Mouse (Mus musculus) forebrain, embryonic 12.5 days (tissue): Measurements from ENCODE around the gene Them5. TPM values are rescaled to one million over a fixed set of nuclear protein-coding genes. Genes with fewer than 3 reads are reported as not detected.

Source experiments
- ATAC-seq: fragments of 200-750 bp; cut with Nextera tagmentation; 2 replicates; pipeline ENCODE4 v1.8.0; 2017; ENCODE audit warnings: moderate TSS enrichment; ENCODE audit not compliant: low FRiP score
- H3K27ac ChIP-seq: fragments of 300-500 bp; sonication (generic); 2 replicates; pipeline ENCODE4 v1.5.1; 2016; ENCODE audit warnings: mild to moderate bottlenecking
- H3K27me3 ChIP-seq: fragments of 300-500 bp; sonication (generic); 2 replicates; pipeline ENCODE4 v1.6.1; 2016; ENCODE audit warnings: mild to moderate bottlenecking
- H3K36me3 ChIP-seq: fragments of 300-500 bp; sonication (generic); replicated peaks from 2 replicates; pipeline ENCODE4 v1.6.1; 2016; ENCODE audit warnings: mild to moderate bottlenecking
- H3K4me1 ChIP-seq: fragments of 300-500 bp; sonication (generic); 2 replicates; pipeline ENCODE4 v1.6.1; 2016
- H3K4me2 ChIP-seq: fragments of 300-500 bp; sonication (generic); 2 replicates; pipeline ENCODE4 v1.6.1; 2016; ENCODE audit warnings: mild to moderate bottlenecking, moderate library complexity
- H3K4me3 ChIP-seq: fragments of 300-500 bp; sonication (generic); replicated peaks from 2 replicates; pipeline ENCODE4 v1.5.1; 2016; ENCODE audit warnings: mild to moderate bottlenecking
- H3K9ac ChIP-seq: fragments of 300-500 bp; sonication (generic); 2 replicates; pipeline ENCODE4 v1.6.1; 2016; ENCODE audit warnings: mild to moderate bottlenecking
- H3K9me3 ChIP-seq: fragments of 300-500 bp; sonication (generic); 2 replicates; pipeline ENCODE4 v1.6.1; 2016
- WGBS: fragments of 180-500 bp; shearing (Covaris S2); methylation state at CpG from one replicate; pipeline ENCODE4 v1.1.7; 2016; 5-methylcytosine and 5-hydroxymethylcytosine counted together
- polyA plus RNA-seq: library from polyadenylated mRNA; unstranded; fragments of >200 nt; fragmentation: Nextera tagmentation; extraction: Ambion mirVana; gene quantifications from 2 replicates; pipeline ENCODE4 v1.2.1, GENCODE M21; 2016

Them5 gene
- polyA plus RNA-seq = 0.31 and 0.32 TPM in 2 replicates

DNA sequence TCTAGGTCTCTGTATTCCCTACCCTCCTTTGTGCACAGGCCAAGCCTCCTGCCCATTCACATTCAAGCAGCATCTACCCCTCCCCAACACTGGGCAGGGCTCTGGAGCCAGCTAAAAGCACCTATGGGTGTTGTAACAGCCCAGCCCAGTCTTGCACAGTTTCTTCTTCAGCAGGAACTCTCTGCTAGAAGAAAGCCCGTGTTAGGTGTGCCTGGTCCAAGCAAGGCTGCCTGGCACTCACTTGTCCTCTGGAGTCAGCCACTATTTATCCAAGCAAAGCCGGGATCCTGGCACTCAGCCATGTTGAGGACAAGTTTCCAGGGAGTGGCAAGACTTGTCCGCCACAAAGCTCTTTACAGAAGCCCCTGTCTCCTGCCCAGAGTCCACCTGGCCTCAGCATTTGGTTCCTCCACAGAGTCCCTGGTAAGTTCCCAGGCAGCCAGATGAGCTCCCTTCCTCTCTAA is at the start of gene Them5:
Gene Them5 (plus strand): TSS at position 141 of the 464 bp plus-strand sequence.
- Histone ChIP-seq H3K9me3 (no peaks in the 10 kb centered on the region), H3K9ac (no peak within 1 kb of the TSS), H3K4me2 (no peak within 1 kb of the TSS), H3K27me3 (no peaks in the 10 kb centered on the region), H3K27ac (0 out of 2 replicates have a peak within 1 kb of the TSS, but pooled peaks have one; percentile 38), H3K4me3 (no peak within 1 kb of the TSS), H3K36me3 (no peaks in the 10 kb centered on the region), H3K4me1 (peaks cover 9% of the 10 kb centered on the region)
- 73% methylated on average over 3 of the region's 3 CpGs for WGBS
- no peak for ATAC-seq

- no peak for ATAC-seq
- H3K9me3 ChIP-seq = no peaks in the 10 kb centered on the region
- WGBS = 61% methylated on average over 1 of the region's 1 CpGs
- no peak overlapping the region for H3K9ac ChIP-seq
- no peak overlapping the region for H3K27ac ChIP-seq
- no peak overlapping the region for H3K4me2 ChIP-seq
- no peaks in the 10 kb centered on the region for H3K36me3 ChIP-seq
- H3K4me3 ChIP-seq = no peak overlapping the region
- peaks cover 8% of the 10 kb centered on the region; the same call in 1 of the 2 replicates for H3K4me1 ChIP-seq
- no peaks in the 10 kb centered on the region for H3K27me3 ChIP-seq
These were observed 36.4 kb upstream of the Them5 start for GRCm38 (mm10) chr3:94305457-94305856.

DNA sequence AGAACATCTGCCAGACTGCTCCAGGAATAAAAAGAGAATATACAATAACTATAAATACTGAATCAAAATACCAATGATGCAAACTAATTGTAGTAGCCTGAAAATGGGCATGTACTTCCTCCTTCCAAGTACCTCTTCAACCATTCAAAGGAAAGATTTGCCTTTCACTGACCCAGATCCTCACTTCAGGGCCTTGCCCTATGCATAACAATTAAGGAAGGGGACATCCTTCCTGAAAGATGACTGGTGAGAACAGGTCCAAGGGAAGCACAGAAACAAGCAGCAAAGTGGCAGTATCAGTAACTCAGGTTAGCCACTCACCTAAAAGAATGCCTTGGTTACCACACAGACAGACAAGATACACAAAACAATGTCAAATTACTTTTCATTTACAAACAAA is 34.9 kb upstream of the Them5 start:
- H3K4me3 ChIP-seq = no peak overlapping the region
- no peaks in the 10 kb centered on the region for H3K27me3 ChIP-seq
- peaks cover 13% of the 10 kb centered on the region for H3K4me1 ChIP-seq
- no peak overlapping the region for H3K4me2 ChIP-seq
- no peaks in the 10 kb centered on the region for H3K9me3 ChIP-seq
- H3K36me3 ChIP-seq = no peaks in the 10 kb centered on the region
- H3K9ac ChIP-seq = no peak overlapping the region
- no peak overlapping the region for H3K27ac ChIP-seq
- ATAC-seq = no peak

- H3K4me2 ChIP-seq = peak within 1 kb of the TSS; percentile 66
- H3K9me3 ChIP-seq = no peaks in the 10 kb centered on the region
- H3K27ac ChIP-seq = peak within 1 kb of the TSS; percentile 77
- H3K9ac ChIP-seq = peak within 1 kb of the TSS; percentile 66
- peak within 1 kb of the TSS; percentile 58 for H3K4me3 ChIP-seq
- ATAC-seq = peak; percentile 96
- no peaks in the 10 kb centered on the region for H3K36me3 ChIP-seq
- peaks cover 13% of the 10 kb centered on the region for H3K4me1 ChIP-seq
- H3K27me3 ChIP-seq = no peaks in the 10 kb centered on the region
- 2% methylated on average over 47 of the region's 47 CpGs for WGBS
These were observed 32.1 kb upstream of the Them5 start, which contains the start of gene Them4 for GRCm38 (mm10) chr3:94309633-94310363. Them4 (plus strand) TSS chr3:94310089.

GRCm38 (mm10) chr3:94310491-94310890 is 31.4 kb upstream of the Them5 start:
- Histone ChIP-seq H3K36me3 (no peaks in the 10 kb centered on the region), H3K9me3 (no peaks in the 10 kb centered on the region), H3K4me1 (peaks cover 13% of the 10 kb centered on the region), H3K27me3 (no peaks in the 10 kb centered on the region), H3K4me3 (peak overlapping the region; percentile 58), H3K9ac (peak overlapping the region; percentile 66), H3K4me2 (peak overlapping the region; percentile 66), H3K27ac (no peak overlapping the region)
- no peak for ATAC-seq
- WGBS = 50% methylated on average over 7 of the region's 7 CpGs

GRCm38 (mm10) chr3:94310911-94311310 is 31.0 kb upstream of the Them5 start:
- Histone ChIP-seq H3K36me3 (no peaks in the 10 kb centered on the region), H3K27ac (no peak overlapping the region), H3K4me3 (peak overlapping the region; percentile 58; the same call in 1 of the 2 replicates), H3K27me3 (no peaks in the 10 kb centered on the region), H3K9me3 (no peaks in the 10 kb centered on the region), H3K4me1 (peaks cover 13% of the 10 kb centered on the region), H3K4me2 (peak overlapping the region; percentile 66), H3K9ac (no peak overlapping the region)
- WGBS = 79% methylated on average over 6 of the region's 6 CpGs
- no peak for ATAC-seq

DNA sequence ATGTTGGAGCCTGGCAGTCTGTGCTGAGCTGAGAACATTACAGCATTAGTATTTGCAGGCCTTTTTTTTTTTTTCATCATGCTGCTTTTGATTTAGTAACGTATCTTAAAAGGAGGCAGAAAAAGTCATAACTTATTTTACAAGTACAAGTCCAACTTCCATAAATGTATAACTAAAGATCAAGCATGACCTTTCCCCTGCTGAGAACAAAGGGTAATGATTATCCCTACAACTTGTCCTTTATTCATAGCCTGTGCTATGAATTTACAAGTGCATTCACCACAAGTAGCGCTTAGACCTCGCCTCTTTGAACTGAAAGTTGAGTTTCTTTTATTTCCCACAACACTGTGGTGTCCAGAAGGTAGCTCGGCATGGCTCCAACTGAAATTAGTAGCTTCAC is 30.5 kb upstream of the Them5 start:
- no peak overlapping the region for H3K4me3 ChIP-seq
- no peak overlapping the region for H3K27ac ChIP-seq
- H3K36me3 ChIP-seq = no peaks in the 10 kb centered on the region
- no peak overlapping the region for H3K4me2 ChIP-seq
- ATAC-seq = no peak
- WGBS = 79% methylated on average over 4 of the region's 4 CpGs
- peaks cover 13% of the 10 kb centered on the region for H3K4me1 ChIP-seq
- no peak overlapping the region for H3K9ac ChIP-seq
- H3K9me3 ChIP-seq = no peaks in the 10 kb centered on the region
- H3K27me3 ChIP-seq = no peaks in the 10 kb centered on the region

DNA sequence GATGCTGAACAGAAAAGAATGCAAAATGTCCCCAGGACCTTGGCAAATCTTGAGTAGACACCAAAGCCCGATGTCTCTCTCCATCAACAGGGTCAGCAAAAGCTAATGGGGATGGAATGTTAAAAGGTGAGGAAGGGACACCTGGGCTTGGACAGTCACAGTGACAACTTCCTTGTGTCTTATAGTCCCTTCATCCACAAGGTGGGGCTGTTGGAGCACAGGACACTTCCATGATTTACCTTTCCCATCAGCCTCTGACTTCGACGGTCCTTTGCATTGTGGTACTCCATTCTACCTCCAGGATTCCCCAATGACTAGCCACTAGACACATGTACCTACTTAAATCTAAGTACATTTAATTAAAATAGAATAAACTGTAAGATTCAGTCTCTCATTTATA is 13.2 kb upstream of the Them5 start:
- Histone ChIP-seq H3K4me1 (no peaks in the 10 kb centered on the region), H3K4me2 (no peak overlapping the region), H3K4me3 (no peak overlapping the region), H3K36me3 (peaks cover 3% of the 10 kb centered on the region; the same call in 1 of the 2 replicates), H3K27ac (no peak overlapping the region), H3K9ac (no peak overlapping the region), H3K9me3 (no peaks in the 10 kb centered on the region), H3K27me3 (no peaks in the 10 kb centered on the region)
- no peak for ATAC-seq
- WGBS = 68% methylated on average over 3 of the region's 3 CpGs

DNA sequence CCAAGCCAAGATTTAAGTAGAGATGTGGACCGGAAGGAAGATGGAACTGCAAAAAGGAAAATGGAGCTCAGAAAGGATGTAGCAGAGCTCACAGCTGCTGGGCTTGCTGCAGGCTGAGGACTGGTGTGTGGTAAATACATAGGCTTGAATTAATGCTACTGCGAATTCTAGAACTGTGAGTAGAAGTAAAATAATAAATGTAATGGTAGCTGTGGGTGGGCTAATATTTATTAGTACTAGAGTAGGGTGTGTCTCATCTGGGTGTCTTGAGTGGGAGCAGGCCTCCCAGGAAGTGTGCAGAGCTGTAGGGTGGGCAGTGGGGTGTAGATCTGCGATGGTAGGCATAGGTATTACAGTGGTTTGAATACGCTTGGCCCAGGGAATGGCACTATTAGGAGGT is 7.5 kb upstream of the Them5 start:
- 89% methylated on average over 4 of the region's 4 CpGs for whole genome bisulfite sequencing
- no peak for ATAC-seq
- Histone ChIP-seq H3K4me3 (no peak overlapping the region), H3K9ac (no peak overlapping the region), H3K27me3 (no peaks in the 10 kb centered on the region), H3K4me2 (no peak overlapping the region), H3K27ac (no peak overlapping the region), H3K9me3 (no peaks in the 10 kb centered on the region), H3K36me3 (no peaks in the 10 kb centered on the region), H3K4me1 (no peaks in the 10 kb centered on the region)

GRCm38 (mm10) chr3:94338522-94338921 is 3.4 kb upstream of the Them5 start:
- Histone ChIP-seq H3K4me3 (no peak overlapping the region), H3K9ac (no peak overlapping the region), H3K27ac (no peak overlapping the region), H3K36me3 (no peaks in the 10 kb centered on the region), H3K4me1 (peaks cover 9% of the 10 kb centered on the region), H3K4me2 (no peak overlapping the region), H3K9me3 (no peaks in the 10 kb centered on the region), H3K27me3 (no peaks in the 10 kb centered on the region)
- WGBS = 88% methylated on average over 3 of the region's 3 CpGs
- no peak for ATAC-seq

GRCm38 (mm10) chr3:94342552-94342951 is 653 bp downstream of the Them5 start:
- Histone ChIP-seq H3K27ac (0 out of 2 replicates have a peak overlapping the region, but pooled peaks have one; percentile 8), H3K9me3 (no peaks in the 10 kb centered on the region), H3K27me3 (no peaks in the 10 kb centered on the region), H3K4me3 (no peak overlapping the region), H3K9ac (no peak overlapping the region), H3K36me3 (no peaks in the 10 kb centered on the region), H3K4me1 (peaks cover 9% of the 10 kb centered on the region), H3K4me2 (no peak overlapping the region)
- 68% methylated on average over 1 of the region's 1 CpGs for WGBS
- no peak for ATAC-seq

DNA sequence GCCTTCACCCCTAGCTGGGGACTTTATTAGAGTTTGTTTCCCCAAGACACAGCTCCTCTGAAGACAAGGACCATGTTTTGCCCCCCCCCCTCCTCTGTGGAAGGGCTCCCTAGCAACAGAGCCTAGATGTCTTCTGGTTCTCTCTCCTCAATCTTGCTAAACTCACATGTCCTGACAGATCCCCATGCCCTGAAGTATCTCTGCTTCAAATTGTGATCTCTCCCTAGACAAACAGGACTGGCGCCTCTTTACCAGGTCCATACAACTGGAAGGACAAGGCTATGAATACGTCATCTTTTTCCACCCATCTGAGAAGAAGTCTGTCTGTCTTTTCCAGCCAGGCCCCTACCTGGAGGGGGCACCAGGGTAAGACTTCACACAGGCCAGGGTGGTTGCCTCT is 2.3 kb downstream of the Them5 start:
- Histone ChIP-seq H3K4me3 (no peak overlapping the region), H3K27ac (no peak overlapping the region), H3K36me3 (no peaks in the 10 kb centered on the region), H3K27me3 (no peaks in the 10 kb centered on the region), H3K9ac (no peak overlapping the region), H3K4me1 (peaks cover 9% of the 10 kb centered on the region), H3K9me3 (no peaks in the 10 kb centered on the region), H3K4me2 (no peak overlapping the region)
- WGBS = 87% methylated on average over 2 of the region's 2 CpGs
- no peak for ATAC-seq

- Histone ChIP-seq H3K4me3 (no peak overlapping the region), H3K27me3 (no peaks in the 10 kb centered on the region), H3K36me3 (no peaks in the 10 kb centered on the region), H3K9me3 (no peaks in the 10 kb centered on the region), H3K27ac (no peak overlapping the region), H3K4me2 (no peak overlapping the region), H3K4me1 (peaks cover 9% of the 10 kb centered on the region), H3K9ac (no peak overlapping the region)
- ATAC-seq = no peak
- 55% methylated on average over 3 of the region's 3 CpGs for WGBS
These were observed 3.0 kb downstream of the Them5 start for GRCm38 (mm10) chr3:94344897-94345296.
